Mouse (Mus musculus) MEL (cell line): ENCODE measurements around the gene Ddah1. TPM values are rescaled to one million over a fixed set of nuclear protein-coding genes. Genes with fewer than 3 reads are reported as not detected.

Experiments used
- DNase-seq: peaks from one replicate; pipeline ENCODE4 v3.0.0; 2011; ENCODE audit warnings: low read depth, low spot score
- H3K27ac ChIP-seq: 2 replicates; pipeline ENCODE4 v1.5.1; 2012; ENCODE audit warnings: low read depth, mild to moderate bottlenecking, control low read depth, low read length, moderate library complexity; ENCODE audit not compliant: control insufficient read depth
- H3K27me3 ChIP-seq, 2 experiments: fragments of 150-350 bp in 1 of 2; sonication (generic) in 1 of 2; 2 replicates each; pipeline ENCODE4 v1.6.1; 2012; ENCODE audit warnings: low read length in 2 of 2, mild to moderate bottlenecking in 2 of 2, improper control_type of control experiment in 1 of 2, moderate library complexity in 1 of 2; ENCODE audit not compliant: insufficient read depth in 2 of 2, control insufficient read depth in 1 of 2
- H3K36me3 ChIP-seq, 2 experiments: 2 replicates each; pipeline ENCODE4 v1.6.1; 2012 to 2014; ENCODE audit warnings: low read length in 2 of 2, improper control_type of control experiment in 1 of 2, inconsistent platforms in 1 of 2, mild to moderate bottlenecking in 1 of 2; ENCODE audit not compliant: insufficient read depth in 2 of 2, control insufficient read depth in 1 of 2
- H3K4me1 ChIP-seq, 2 experiments: fragments of 150-350 bp in 1 of 2; sonication (generic) in 1 of 2; 2 replicates each; pipeline ENCODE4 v1.6.1; 2012; ENCODE audit warnings: low read length in 2 of 2, improper control_type of control experiment in 1 of 2, mild to moderate bottlenecking in 1 of 2; ENCODE audit not compliant: insufficient read depth in 2 of 2, control insufficient read depth in 1 of 2
- H3K4me3 ChIP-seq, 2 experiments: fragments of 150-350 bp in 1 of 2; sonication (generic) in 1 of 2; 2 replicates each; pipeline ENCODE4 v1.5.1; 2012; ENCODE audit warnings: low read depth in 2 of 2, low read length in 2 of 2, mild to moderate bottlenecking in 2 of 2, moderate library complexity in 2 of 2, control low read depth in 1 of 2, improper control_type of control experiment in 1 of 2; ENCODE audit not compliant: control insufficient read depth in 1 of 2, insufficient read depth in 1 of 2
- H3K79me2 ChIP-seq: 2 replicates; pipeline ENCODE4 v1.6.1; 2012; ENCODE audit warnings: mild to moderate bottlenecking, low read length, moderate library complexity; ENCODE audit not compliant: control insufficient read depth, poor library complexity, insufficient read depth
- H3K9ac ChIP-seq: 2 replicates; pipeline ENCODE4 v1.6.1; 2012; ENCODE audit warnings: low read depth, mild to moderate bottlenecking, control low read depth, low read length, moderate library complexity; ENCODE audit not compliant: control insufficient read depth, poor library complexity, severe bottlenecking
- H3K9me3 ChIP-seq: fragments of 150-350 bp; sonication (generic); replicated peaks from 2 replicates; pipeline ENCODE4 v1.6.1; 2012; ENCODE audit warnings: mild to moderate bottlenecking, low read length, improper control_type of control experiment, moderate library complexity; ENCODE audit not compliant: insufficient read depth
- BHLHE40 ChIP-seq: IDR thresholded peaks from 2 replicates; pipeline ENCODE4 v1.6.1; 2012; ENCODE audit warnings: low read depth, mild to moderate bottlenecking, inconsistent platforms, low read length, improper control_type of control experiment, borderline replicate concordance
- CHD1 ChIP-seq: IDR thresholded peaks from 2 replicates; pipeline ENCODE4 v1.6.1; 2012; ENCODE audit warnings: low read depth, mild to moderate bottlenecking, inconsistent platforms, low read length, improper control_type of control experiment
- CTCF ChIP-seq, 3 experiments: IDR thresholded peaks in 2 of 3; conservative IDR thresholded peaks in 1 of 3; 2 replicates each; pipeline ENCODE4 v1.5.1; 2011 to 2012; ENCODE audit warnings: low read length in 3 of 3, low read depth in 2 of 3, mild to moderate bottlenecking in 2 of 3, improper control_type of control experiment in 1 of 3, inconsistent platforms in 1 of 3, mixed read lengths in 1 of 3, moderate library complexity in 1 of 3; ENCODE audit not compliant: control insufficient read depth in 1 of 3, insufficient read depth in 1 of 3, poor library complexity in 1 of 3, severe bottlenecking in 1 of 3
- E2F4 ChIP-seq: IDR thresholded peaks from 2 replicates; pipeline ENCODE4 v1.6.1; 2011; ENCODE audit warnings: low read depth, low read length, improper control_type of control experiment, borderline replicate concordance
- ETS1 ChIP-seq: IDR thresholded peaks from 2 replicates; pipeline ENCODE4 v1.6.1; 2012; ENCODE audit warnings: low read depth, mild to moderate bottlenecking, inconsistent platforms, low read length, improper control_type of control experiment, moderate library complexity
- GABPA ChIP-seq: IDR thresholded peaks from 2 replicates; pipeline ENCODE4 v1.6.1; 2012; ENCODE audit warnings: low read depth, mild to moderate bottlenecking, inconsistent platforms, low read length, improper control_type of control experiment, moderate library complexity
- GATA1 ChIP-seq: IDR thresholded peaks from 2 replicates; pipeline ENCODE4 v1.6.1; 2011; ENCODE audit warnings: low read depth, low read length, improper control_type of control experiment
- HCFC1 ChIP-seq: IDR thresholded peaks from 2 replicates; pipeline ENCODE4 v1.6.1; 2012; ENCODE audit warnings: low read depth, mild to moderate bottlenecking, inconsistent platforms, low read length, improper control_type of control experiment, moderate library complexity
- KAT2A ChIP-seq: conservative IDR thresholded peaks from 2 replicates; pipeline ENCODE4 v1.6.1; 2012; ENCODE audit warnings: low read depth, low read length, improper control_type of control experiment, inconsistent platforms
- MAZ ChIP-seq: IDR thresholded peaks from 2 replicates; pipeline ENCODE4 v1.6.1; 2012; ENCODE audit warnings: low read depth, mild to moderate bottlenecking, inconsistent platforms, low read length, improper control_type of control experiment
- MXI1 ChIP-seq: IDR thresholded peaks from 2 replicates; pipeline ENCODE4 v1.6.1; 2011; ENCODE audit warnings: mild to moderate bottlenecking, low read depth, low read length, improper control_type of control experiment
- MYB ChIP-seq: IDR thresholded peaks from 2 replicates; pipeline ENCODE4 v1.6.1; 2011; ENCODE audit warnings: mild to moderate bottlenecking, low read depth, low read length, improper control_type of control experiment
- NRF1 ChIP-seq: IDR thresholded peaks from 2 replicates; pipeline ENCODE4 v1.6.1; 2014; ENCODE audit warnings: low read depth, mild to moderate bottlenecking, inconsistent platforms, low read length, improper control_type of control experiment, moderate library complexity; ENCODE audit not compliant: poor library complexity, insufficient read depth, severe bottlenecking
- POLR2AphosphoS2 ChIP-seq: IDR thresholded peaks from 2 replicates; pipeline ENCODE4 v1.6.1; 2011; ENCODE audit warnings: low read length, improper control_type of control experiment
- RCOR1 ChIP-seq: IDR thresholded peaks from 2 replicates; pipeline ENCODE4 v1.6.1; 2012; ENCODE audit warnings: low read depth, mild to moderate bottlenecking, inconsistent platforms, low read length, improper control_type of control experiment
- SIN3A ChIP-seq: IDR thresholded peaks from 2 replicates; pipeline ENCODE4 v1.6.1; 2012; ENCODE audit warnings: low read length, improper control_type of control experiment, inconsistent platforms
- TBP ChIP-seq: IDR thresholded peaks from 2 replicates; pipeline ENCODE4 v1.8.0; 2011; ENCODE audit warnings: low read depth, low read length, improper control_type of control experiment
- UBTF ChIP-seq: IDR thresholded peaks from 2 replicates; pipeline ENCODE4 v1.6.1; 2012; ENCODE audit warnings: low read depth, mild to moderate bottlenecking, inconsistent platforms, low read length, improper control_type of control experiment, moderate library complexity, borderline replicate concordance; ENCODE audit not compliant: insufficient read depth
- ZC3H11A ChIP-seq: IDR thresholded peaks from 2 replicates; pipeline ENCODE4 v1.6.1; 2012; ENCODE audit warnings: low read depth, mild to moderate bottlenecking, inconsistent platforms, low read length, improper control_type of control experiment
- ZKSCAN1 ChIP-seq: IDR thresholded peaks from 2 replicates; pipeline ENCODE4 v1.6.1; 2012; ENCODE audit warnings: low read depth, mild to moderate bottlenecking, inconsistent platforms, low read length, improper control_type of control experiment, moderate library complexity
- ZNF384 ChIP-seq: IDR thresholded peaks from 2 replicates; pipeline ENCODE4 v1.6.1; 2012; ENCODE audit warnings: low read depth, mild to moderate bottlenecking, inconsistent platforms, low read length, improper control_type of control experiment
- polyA plus RNA-seq, 2 experiments: library from polyadenylated mRNA; stranded (reverse) in 1 of 2; unstranded in 1 of 2; fragments of >175 nt in 1 of 2; fragments of >200 nt in 1 of 2; gene quantifications; 2 replicates each; pipeline versions ENCODE4 v1.2.1 to v1.2.4; 2012; ENCODE audit warnings: low replicate concordance in 2 of 2, low read depth in 1 of 2; ENCODE audit not compliant: insufficient read length in 2 of 2, insufficient read depth in 1 of 2, missing spikeins in 1 of 2
- total RNA-seq: library from RNA; depleted of rRNA; stranded (reverse); fragments of 300-350 nt; gene quantifications from 2 replicates; pipeline ENCODE4 v1.2.3, GENCODE M21; 2012

Gene Ddah1
- total and polyA plus RNA-seq, 3 experiments, result not detected

GRCm38 (mm10) chr3:145862521-145862920, 104.0 kb downstream of the Ddah1 start:
- TF ChIP-seq BHLHE40, result no peak
- no peak overlapping the region for H3K9ac ChIP-seq
- no peaks in the 10 kb centered on the region for H3K9me3 ChIP-seq

GRCm38 (mm10) chr3:145864033-145864712, 105.7 kb downstream of the Ddah1 start:
- Histone ChIP-seq H3K4me1 (no peaks in the 10 kb centered on the region), H3K4me3 (no peak overlapping the region), H3K27me3 (no peaks in the 10 kb centered on the region), H3K36me3 (no peaks in the 10 kb centered on the region), H3K9ac (no peak overlapping the region), H3K79me2 (no peaks in the 10 kb centered on the region), H3K27ac (no peak overlapping the region), H3K9me3 (no peaks in the 10 kb centered on the region)
- TF ChIP-seq CTCF (IDR thresholded peaks at IDR 0.05 in 2 of 3, conservative IDR thresholded peaks at IDR 0.05 in 1 of 3; ENCODE audit: control insufficient read depth in 1 of 3, insufficient read depth in 1 of 3, low read depth in 2 of 3, low read length in 3 of 3, poor library complexity in 1 of 3, severe bottlenecking in 1 of 3) (no peak), ZC3H11A (no peak), ZKSCAN1 (no peak), UBTF (no peak), GABPA (no peak), GATA1 (no peak), TBP (no peak), ETS1 (no peak), NRF1 (no peak), RCOR1 (no peak), HCFC1 (no peak), KAT2A (no peak), E2F4 (no peak), CHD1 (no peak), POLR2AphosphoS2 (no peak), MAZ (no peak), MXI1 (no peak), ZNF384 (no peak), MYB (no peak), SIN3A (no peak)
- no peak for DNase-seq

More at GRCm38 (mm10) chr3:145862521-145862920, 104.0 kb downstream of the Ddah1 start:
- Histone ChIP-seq H3K79me2 (no peaks in the 10 kb centered on the region), H3K4me1 (no peaks in the 10 kb centered on the region), H3K27me3 (no peaks in the 10 kb centered on the region), H3K27ac (no peak overlapping the region), H3K36me3 (no peaks in the 10 kb centered on the region), H3K4me3 (no peak overlapping the region)
- no peak for DNase-seq
